Mouse (Mus musculus) mouse trophoblast stem cell (cell line): Measurements from ENCODE around the gene Dgki.

Experiments used
- in situ Hi-C, 2 experiments: fragments of 300-500 bp; cut with MseI, MboI; formaldehyde crosslinking; loops; 2 replicates in 1 of 2; 3 replicates in 1 of 2; pipeline ENCODE4 v1.15.1; 2025

The Dgki gene

DNA sequence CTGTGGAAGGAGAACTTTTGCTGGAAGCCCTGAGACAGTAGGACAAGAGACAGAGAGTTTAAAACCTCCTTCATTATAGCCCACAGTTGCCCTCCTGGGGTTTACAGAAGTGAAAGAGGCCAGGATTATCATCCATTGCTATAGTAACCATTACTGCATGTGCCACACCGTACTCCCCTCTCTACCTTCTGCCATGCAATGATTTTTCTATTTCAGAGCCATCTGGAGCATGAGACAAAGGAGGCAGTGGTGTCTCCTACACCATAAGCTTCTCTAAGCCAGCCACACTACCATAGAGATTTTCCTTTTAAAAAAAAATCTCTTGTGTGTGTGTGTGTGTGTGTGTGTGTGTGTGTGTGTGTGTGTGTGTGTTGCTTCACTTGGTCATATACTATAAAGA, 232.6 kb downstream of the Dgki start:
- in situ Hi-C loops: loop anchor here in 1 of 2 experiments (25.0 kb wide), 1 partner anchor 270 kb away; no protein-coding TSS in a partner anchor

DNA sequence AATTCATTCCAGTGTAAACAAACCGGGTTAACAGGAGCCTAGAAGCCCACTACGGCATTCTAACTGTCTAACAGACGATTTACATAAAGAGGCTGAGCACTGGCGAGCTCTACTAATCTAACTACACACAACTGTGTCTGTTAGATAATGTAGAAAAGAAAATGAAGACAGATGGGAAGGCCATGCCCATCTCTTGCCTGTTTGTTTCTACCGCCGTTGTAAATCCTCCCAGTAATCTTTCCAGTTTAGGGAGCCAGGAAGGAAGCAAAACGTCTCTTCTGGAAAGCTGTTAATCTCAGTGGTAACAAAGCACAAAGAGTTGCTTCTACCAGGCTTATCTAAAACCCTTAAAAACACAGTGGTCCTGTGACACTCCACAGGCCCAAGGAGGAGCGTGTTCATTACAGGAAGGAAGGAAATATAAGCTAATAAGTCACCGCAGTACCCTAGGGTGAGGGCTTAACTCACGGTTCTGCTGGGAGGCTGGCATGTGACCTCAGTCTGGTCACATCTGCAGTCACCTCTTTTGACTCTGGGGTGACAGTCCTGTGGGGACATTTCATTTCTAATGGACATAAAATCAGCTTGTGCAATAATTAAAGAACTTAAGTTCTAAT, 235.7 kb downstream of the Dgki start:
- in situ Hi-C loops: loop anchor here in 1 of 2 experiments (25.0 kb wide), 1 partner anchor 273 kb away; no protein-coding TSS in a partner anchor

DNA sequence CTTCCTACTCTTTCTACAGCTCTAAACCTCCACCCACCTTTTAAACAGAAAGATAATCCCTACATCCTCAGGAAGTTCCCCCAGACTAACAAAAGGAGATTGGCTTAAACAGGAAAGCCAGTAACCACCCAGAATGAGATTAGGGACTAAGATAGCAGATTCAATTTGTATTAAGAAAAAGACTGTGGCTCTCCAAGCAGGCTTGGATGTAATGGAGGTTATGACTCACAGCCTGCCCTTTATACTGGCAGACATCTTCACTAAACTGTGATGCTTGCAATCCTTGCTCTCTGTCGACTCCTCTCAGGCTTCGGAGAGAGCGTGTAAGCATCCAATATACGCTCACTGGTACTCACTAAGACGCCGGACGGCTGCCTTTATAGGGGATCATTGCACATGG, 236.7 kb downstream of the Dgki start:
- in situ Hi-C loops: loop anchor here in 1 of 2 experiments (25.0 kb wide), 1 partner anchor 274 kb away; no protein-coding TSS in a partner anchor

DNA sequence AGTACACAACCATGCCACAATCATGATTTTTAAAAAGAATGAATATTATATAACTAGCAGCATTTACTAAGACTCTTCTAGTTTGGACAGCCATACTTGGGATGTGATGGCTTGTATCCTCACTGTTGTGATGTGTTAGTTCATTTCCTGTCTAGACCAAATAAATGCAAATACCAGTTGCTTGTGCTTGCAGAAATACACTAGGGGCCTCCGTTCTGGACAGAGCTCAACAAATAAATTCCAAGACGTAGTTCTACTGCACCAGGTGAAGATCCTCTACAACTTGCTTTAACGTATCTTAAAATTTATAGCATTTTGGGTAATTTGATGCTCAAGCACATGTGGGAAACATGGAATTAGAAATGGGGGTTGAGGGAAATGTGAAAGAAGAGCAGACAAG, 239.9 kb downstream of the Dgki start:
- in situ Hi-C loops: loop anchor here in 1 of 2 experiments (25.0 kb wide), 1 partner anchor 277 kb away; no protein-coding TSS in a partner anchor

DNA sequence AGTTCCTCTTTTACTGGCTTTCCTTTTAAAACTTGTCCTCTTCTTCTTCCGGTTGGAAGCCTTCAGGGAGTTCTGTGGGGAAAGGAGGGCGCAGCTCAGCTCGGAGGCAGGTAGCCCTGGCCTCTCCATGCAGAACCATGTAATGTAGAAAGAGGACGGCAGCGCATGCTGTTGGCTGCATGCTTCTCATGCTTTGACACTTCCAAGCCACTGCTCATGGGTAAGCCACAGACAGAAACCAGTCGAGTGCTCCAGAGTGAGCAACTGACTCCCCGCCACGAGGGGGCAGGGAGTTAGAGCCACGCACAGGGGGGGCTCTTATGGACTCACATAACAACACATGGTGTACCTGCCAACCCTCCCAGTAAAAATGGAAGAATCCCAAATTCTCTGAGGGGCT, 242.0 kb downstream of the Dgki start:
- in situ Hi-C loops: loop anchor here in 1 of 2 experiments (25.0 kb wide), 1 partner anchor 279 kb away; no protein-coding TSS in a partner anchor

DNA sequence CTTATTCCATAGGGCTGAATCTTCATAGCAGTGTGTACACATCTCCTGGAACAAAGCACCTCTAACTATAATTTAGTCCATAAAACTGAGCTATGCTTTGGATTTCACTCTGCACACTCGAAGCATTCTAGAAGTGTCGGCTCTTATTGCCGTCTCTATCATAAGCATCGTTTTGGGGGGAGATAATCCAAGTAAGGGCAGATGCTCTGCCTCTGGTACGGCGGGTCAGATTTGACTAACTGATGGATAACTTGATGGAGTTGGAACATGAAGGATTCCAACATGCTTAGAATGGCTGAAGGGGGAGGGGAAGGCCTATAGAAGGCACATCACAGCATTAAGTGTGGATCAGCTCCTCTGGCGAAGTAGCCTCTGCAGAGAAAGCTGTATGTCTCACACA, 242.4 kb downstream of the Dgki start:
- in situ Hi-C loops: loop anchor here in 1 of 2 experiments (25.0 kb wide), 1 partner anchor 280 kb away; no protein-coding TSS in a partner anchor

DNA sequence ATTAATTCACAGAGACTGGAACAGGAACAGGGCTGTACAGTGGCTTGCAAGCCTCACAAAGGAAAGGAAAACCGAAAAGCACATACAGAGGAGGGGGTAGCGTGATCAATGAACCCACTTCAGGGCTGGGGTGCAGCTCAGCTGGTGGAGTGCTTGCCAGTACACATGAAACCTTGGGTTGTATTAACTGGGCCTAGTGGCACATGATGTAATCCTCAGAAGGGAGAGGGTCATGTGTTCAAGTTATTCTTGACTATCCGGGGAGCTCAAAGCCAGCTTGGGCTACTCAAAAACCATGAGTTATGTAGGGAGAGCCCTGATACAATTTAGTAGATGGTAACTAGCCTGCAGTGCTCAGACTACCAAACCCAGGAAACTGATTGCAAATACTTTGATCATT, 244.3 kb downstream of the Dgki start:
- in situ Hi-C loops: loop anchor here in 1 of 2 experiments (25.0 kb wide), 1 partner anchor 282 kb away; no protein-coding TSS in a partner anchor

DNA sequence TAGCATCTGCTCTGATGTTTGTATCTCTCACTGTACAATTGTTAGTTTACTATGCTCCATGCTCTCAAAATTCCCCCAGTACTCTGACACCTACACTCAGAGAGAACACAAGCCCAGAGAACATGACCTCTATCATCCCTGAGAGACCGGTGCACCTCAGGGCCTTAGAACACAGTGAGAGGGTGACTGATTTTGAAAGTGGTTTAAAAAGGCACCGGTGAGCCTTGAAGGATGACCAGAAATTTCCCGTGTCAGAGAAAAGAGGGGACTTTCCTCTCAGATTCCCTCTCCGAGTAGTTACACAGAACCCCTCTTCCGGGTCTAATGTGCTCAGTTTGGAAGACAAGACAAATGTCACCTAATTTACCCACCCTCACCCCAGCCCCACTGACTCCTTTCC, 244.9 kb downstream of the Dgki start:
- in situ Hi-C loops: loop anchor here in 1 of 2 experiments (25.0 kb wide), 1 partner anchor 282 kb away; no protein-coding TSS in a partner anchor

DNA sequence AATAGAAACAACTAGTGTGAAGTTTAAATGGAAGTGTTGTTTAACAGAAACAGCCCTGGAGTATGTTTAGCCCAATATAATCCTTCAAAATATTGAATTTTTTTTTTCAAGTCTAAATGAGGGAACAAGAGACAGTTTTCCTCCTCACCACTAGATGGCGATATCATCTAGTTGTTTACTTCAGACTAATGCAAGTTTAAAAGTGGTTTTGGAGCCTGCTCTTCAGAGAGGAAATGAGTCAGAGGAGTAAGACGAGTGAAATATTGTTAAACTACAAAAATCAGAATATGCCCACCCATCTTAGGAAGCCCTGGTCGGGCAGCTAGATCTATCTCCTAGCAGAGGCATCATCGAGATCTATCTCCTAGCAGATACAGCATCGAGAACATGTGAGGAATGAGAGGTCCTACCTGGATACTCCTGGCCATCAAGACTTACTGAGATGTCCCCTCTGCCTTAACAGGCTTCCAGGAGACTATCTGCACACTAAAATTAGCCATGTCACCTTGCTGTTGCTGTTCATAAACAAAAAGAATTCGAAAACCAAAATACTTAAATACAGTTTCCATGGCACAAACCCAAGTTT, 245.5 kb downstream of the Dgki start:
- in situ Hi-C loops: loop anchor here in 1 of 2 experiments (25.0 kb wide), 1 partner anchor 283 kb away; no protein-coding TSS in a partner anchor

DNA sequence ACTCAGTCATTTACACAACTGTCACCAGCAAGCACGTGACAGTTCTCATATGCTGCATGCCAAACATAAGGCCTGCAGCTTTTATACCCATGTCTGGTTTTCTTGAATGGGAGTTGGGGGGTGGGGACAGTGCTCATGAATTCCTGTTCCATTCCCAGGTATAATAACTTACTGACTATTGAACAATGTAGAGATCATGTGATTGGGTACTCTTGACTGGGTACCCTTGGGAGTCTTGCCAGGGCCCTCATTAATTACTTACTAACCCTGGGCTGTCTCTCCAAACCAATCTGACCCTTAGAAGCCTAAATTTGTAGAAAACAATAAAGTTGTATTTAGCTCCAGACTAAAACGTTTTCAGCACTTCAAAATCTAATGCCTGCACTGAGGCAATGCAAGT, 246.6 kb downstream of the Dgki start:
- in situ Hi-C loops: loop anchor here in 1 of 2 experiments (25.0 kb wide), 1 partner anchor 284 kb away; no protein-coding TSS in a partner anchor

DNA sequence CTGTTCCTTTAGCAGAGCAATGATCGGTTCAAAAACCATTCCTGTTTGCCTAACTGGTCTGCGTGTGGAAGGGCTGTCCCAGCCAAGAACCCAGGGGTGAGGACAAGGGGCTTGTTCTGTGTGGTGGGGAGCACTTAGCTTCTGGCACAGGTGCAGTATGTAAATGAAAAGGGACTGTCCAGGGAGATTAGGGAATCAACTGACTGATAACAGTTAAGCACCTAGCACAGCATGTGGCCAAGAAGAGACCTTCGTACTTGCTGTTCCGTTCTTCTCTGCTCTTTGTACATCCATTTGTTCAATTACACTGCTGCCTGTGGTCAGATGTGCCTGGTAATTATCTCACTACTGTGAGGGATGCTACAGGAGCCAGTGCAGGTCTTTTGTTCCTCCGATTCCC, 248.3 kb downstream of the Dgki start:
- in situ Hi-C loops: loop anchor here in 1 of 2 experiments (25.0 kb wide), 1 partner anchor 286 kb away; no protein-coding TSS in a partner anchor

DNA sequence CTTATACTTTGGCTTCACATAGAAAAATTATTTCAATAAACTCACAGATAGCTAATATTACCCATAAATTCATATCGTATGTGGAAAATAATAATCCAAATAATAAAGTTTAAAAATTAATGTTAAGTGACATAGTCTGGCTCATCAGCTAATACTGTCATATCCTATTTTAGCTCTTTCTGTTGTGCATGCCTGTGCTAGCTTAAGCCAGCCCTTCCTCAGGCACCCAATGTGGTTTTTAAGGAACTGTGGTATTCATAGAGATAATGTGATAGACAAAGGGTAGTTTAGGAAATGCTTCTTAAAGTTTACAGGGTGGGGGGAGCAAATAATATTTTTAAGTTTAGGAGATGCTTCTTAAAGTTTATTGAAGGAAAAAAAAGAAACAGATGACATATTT, 248.8 kb downstream of the Dgki start:
- in situ Hi-C loops: loop anchor here in 1 of 2 experiments (25.0 kb wide), 1 partner anchor 286 kb away; no protein-coding TSS in a partner anchor

DNA sequence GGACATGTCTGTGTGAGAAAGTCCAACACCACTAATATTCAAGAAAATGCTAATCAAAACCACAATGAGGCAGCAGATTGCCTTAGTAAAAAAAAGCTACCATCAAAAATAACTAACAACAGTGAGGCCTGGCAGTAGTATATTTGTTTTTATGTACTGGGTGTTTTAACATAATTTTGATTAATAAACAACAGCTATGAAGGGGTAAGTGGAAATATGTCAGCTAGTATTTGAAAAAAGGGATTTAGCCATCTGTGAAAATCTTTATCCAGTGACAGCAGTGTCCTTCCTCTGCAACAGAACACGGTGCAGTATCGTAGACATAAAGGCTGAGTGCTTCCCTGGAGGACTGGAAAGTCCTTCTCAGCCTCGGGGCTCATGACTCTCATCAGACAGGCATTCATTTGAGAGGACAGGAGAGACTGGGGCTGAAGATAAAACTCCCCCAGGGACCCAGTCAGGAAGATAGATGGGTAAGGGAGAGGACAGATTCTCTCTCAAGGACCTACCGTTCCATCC, 252.3 kb downstream of the Dgki start:
- in situ Hi-C loops: loop anchor here in 1 of 2 experiments (10.0 kb wide), 1 partner anchor 353 kb away; no protein-coding TSS in a partner anchor

DNA sequence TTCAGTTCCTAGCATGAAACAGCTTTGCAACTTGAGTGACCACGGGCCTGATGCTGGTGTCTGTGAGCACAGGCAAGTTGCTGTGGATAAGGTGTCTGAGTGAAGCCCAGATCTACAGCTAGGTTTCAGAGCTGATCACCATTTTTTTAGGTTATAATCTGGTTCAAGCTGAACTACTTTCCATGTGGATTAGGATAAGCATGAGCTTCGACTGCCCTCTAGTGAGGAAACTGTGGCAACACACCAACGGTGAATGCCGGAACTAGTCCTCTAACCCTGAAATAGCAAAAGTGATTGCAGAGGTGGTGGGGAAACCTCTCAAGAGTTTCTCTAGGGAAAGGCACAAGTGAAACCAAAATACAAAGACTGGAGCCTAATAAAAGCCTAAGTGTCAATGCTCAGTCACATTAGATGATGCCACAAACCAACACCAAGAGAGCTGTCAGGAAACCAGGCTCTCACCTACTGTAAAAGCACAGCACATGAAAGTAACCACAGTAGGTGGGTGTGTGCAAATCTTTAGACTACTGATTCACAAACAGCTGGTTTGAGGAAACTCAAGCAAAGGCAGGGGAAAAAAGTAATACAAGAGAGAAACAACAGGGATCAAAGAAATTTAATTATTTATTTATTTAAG, 253.7 kb downstream of the Dgki start:
- in situ Hi-C loops: loop anchor here in 1 of 2 experiments (10.0 kb wide), 1 partner anchor 351 kb away; no protein-coding TSS in a partner anchor

DNA sequence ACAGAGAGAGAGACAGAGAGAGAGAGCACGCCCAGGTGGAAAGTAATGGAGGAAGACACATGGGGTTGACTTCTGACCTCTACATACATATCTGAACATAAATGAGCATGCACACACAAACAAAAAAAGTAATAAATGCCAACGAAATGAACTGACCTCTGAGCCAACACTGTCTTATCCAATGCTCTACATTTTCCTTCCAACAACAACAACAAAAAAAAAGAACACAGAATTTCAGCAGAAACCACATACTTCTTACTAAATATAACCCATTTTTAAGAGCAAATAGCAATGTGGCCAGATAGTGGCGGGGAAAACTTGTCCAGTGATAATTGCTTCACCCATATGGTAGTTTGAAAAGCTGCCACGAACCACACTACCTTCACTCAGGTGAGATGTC, 255.2 kb downstream of the Dgki start:
- in situ Hi-C loops: loop anchor here in 1 of 2 experiments (10.0 kb wide), 1 partner anchor 350 kb away; no protein-coding TSS in a partner anchor

DNA sequence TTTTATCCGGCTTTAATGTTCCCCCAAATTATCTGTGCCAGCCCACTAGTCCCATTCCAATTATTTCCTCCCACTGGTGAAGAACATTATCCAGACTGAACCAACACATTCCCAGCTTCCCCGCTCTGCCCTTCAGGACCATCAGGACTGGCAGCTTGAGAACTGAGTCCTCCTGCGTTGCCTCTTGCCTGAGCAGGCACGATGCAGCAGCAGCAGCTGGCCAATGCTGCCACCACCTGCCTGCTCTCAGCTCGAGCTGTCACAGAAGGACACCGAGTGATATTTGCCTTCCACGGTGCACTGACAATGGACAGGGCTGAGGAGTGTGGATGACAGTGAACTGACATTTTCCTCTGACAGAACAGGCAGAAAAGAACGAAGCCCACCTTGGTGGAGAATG, 261.5 kb downstream of the Dgki start:
- in situ Hi-C loops: no loop called here

DNA sequence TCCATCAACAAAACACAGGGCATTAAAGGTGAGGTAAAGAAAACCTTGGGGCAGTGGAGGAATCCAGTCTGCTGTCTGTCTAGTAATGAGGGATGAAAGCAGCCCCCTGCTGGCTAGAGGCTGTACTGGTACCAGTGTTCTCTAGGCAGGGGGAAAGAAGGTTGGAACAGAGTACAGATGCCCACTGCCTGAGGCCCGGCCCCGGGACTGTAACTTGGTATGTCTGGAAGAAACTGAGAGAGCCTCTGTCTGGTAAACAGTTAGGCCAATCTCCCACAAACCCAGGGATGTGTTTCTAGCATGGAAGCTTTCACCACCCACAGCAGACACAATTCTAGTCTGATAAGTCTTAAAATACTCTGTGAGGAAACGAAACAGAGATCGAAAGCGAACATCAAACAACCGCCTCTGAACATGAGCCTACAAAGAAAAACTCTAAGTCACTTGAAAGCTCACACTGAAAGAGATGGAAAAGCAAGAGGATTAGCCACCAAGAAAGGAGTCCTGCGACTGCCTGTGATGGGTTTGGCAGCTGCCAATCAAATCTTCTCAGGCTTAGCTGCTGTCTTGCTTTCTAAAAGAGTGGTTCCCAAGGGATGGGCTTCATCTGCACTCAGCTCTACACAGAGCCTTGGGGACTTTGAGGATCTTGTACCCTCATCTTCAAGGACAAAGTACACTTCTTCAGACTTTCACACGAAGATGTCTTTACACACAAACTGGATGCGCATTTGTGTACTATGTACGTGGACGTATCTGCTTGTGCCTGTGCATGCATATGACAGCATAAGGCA, 262.7 kb downstream of the Dgki start:
- in situ Hi-C loops: no loop called here

DNA sequence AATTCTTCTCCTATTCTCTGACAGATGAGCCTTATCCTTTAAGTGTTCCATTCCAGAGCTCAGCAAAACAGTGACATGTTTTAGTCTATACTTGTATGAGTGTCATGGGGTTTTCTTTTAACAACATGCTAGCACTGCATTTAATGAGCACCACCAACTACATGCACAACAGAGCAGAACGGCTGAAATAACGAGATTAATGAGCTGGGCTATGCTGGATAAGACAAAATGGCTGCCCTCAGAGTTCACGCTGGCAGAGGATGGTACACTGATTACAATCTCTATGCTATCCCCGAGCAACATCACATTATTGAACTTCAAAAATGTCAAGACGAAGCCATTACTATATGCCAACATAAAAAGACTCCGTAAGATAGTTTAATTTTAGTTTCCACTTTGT, 264.3 kb downstream of the Dgki start:
- in situ Hi-C loops: no loop called here

DNA sequence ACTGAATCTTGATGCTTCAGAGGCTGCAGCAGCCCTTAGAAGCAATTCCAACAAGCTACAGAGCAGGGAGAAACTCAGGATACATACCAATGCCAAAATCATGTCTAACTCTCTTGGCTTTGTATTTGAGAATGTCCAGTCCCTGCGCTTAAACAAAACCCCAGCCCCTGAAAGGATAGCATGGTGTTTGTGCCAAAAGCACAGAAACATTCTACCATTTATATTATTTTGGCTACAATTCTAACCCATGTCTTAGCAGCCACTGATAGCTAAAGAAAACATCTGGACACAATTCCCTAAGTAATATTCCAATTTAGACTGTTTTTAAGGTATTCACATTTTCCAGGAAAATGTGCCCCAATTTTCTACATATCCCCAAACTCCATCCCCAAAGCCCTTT, 269.0 kb downstream of the Dgki start:
- in situ Hi-C loops: no loop called here

DNA sequence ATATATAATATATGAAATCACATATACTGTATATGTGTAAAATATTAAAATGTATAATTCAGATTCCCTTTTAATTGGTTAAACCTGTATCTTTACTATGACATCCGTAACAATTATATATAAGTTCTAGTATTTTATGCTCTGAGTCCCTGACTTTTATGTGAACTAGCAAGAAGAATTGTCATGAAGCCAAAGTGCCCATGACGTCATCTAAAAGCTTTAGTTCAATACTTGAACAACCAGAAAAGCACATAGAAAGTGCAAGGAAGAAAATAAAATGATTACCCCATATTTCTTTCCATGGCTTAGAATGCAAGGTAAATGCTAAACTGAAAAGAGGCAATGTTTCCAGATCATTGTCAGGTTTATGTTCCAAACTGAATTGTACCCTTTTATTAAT, 269.6 kb downstream of the Dgki start:
- in situ Hi-C loops: no loop called here

DNA sequence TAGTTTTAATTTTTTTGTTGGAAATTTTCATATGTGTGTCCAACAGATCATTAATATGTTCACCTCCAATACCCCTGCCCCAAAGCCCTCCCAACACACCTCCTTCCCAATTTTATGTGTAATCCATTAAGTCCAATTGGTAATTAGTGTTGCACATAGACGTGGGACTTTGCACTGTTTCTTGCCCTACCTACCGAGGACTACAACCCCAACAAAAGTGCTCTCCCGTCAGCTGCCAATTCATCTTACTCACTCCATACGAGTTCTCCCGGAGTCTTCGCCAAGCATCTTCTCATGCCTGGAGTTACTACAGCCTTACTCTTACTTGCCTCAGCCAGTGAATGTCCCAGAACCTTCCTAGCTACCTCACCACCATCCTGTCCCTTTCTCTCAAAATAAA, 271.1 kb downstream of the Dgki start:
- in situ Hi-C loops: no loop called here
